ENCODE assay signal across 8 mouse cellular contexts in genomic region chr8:64692651-64693201, GRCm38 (mm10). TPM values are rescaled to one million over a fixed set of nuclear protein-coding genes. Genes with fewer than 3 reads are reported as not detected.
DNase-seq lines count a peak whose midpoint lies in the region; ATAC-seq lines count a peak whose summit lies in the region.

Cpe (minus strand) TSS chr8:64693054.

- H3K27me3 ChIP-seq in embryonic facial prominence, embryonic 15.5 days: no peaks in the 10 kb centered on the region
- H3K27me3 ChIP-seq in limb, embryonic 10.5 days (ENCODE audit: low read depth, poor library complexity, severe bottlenecking): peaks cover 16% of the 10 kb centered on the region
- no peaks in the 10 kb centered on the region for H3K27me3 ChIP-seq in midbrain, embryonic 11.5 days (ENCODE audit: control insufficient read depth, insufficient read depth, low read length)

- peak within 1 kb of the TSS; percentile 84 for H3K27ac ChIP-seq in embryonic facial prominence, embryonic 15.5 days (replicated peaks)
- H3K27ac ChIP-seq in limb, embryonic 10.5 days: peak within 1 kb of the TSS; percentile 96
- peak within 1 kb of the TSS; percentile 97 for H3K27ac ChIP-seq in midbrain, embryonic 11.5 days (ENCODE audit: low read depth, low read length)

- peak within 1 kb of the TSS; percentile 82 for H3K9ac ChIP-seq in embryonic facial prominence, embryonic 15.5 days
- peak within 1 kb of the TSS; percentile 96 for H3K9ac ChIP-seq in midbrain, embryonic 11.5 days (ENCODE audit: low read length)

- H3K4me1 ChIP-seq in embryonic facial prominence, embryonic 15.5 days: peaks cover 15% of the 10 kb centered on the region
- H3K4me1 ChIP-seq in limb, embryonic 10.5 days: peaks cover 7% of the 10 kb centered on the region; the same call in 1 of the 2 replicates
- peaks cover 6% of the 10 kb centered on the region for H3K4me1 ChIP-seq in midbrain, embryonic 11.5 days (ENCODE audit: control insufficient read depth, insufficient read depth, low read length)

- peak; percentile 4 to 14 for DNase-seq in spleen, adult 18-20 months
- DNase-seq in spleen, adult 12 weeks (ENCODE audit: low spot score): no peak
- DNase-seq in heart, adult 9 months (ENCODE audit: low spot score in 2 of 2): peak; percentile 70 to 80
- peak; percentile 50 to 78 for DNase-seq in kidney, adult 8-10 months
- peak; percentile 90 for DNase-seq in limb, embryonic 10.5 days (ENCODE audit: low spot score)
- DNase-seq in midbrain, embryonic 11.5 days (ENCODE audit: low spot score, missing footprints): peak; percentile 97
- peak; percentile 4 to 34 for DNase-seq in spleen, postnatal 10 days (ENCODE audit: low spot score in 2 of 2)

- H3K4me3 ChIP-seq in embryonic facial prominence, embryonic 15.5 days (replicated peaks): peak within 1 kb of the TSS; percentile 70
- H3K4me3 ChIP-seq in limb, embryonic 10.5 days: peak within 1 kb of the TSS; percentile 79
- peak within 1 kb of the TSS; percentile 75 for H3K4me3 ChIP-seq in midbrain, embryonic 11.5 days (ENCODE audit: low read depth, low read length)

- H3K4me2 ChIP-seq in embryonic facial prominence, embryonic 15.5 days (replicated peaks): peak within 1 kb of the TSS; percentile 89
- H3K4me2 ChIP-seq in midbrain, embryonic 11.5 days: peak within 1 kb of the TSS; percentile 64

- WGBS in embryonic facial prominence, embryonic 15.5 days: under 1% methylated on average over 53 of the region's 54 CpGs
- WGBS in limb, embryonic 10.5 days: under 1% methylated on average over 46 of the region's 54 CpGs
- under 1% methylated on average over 54 of the region's 54 CpGs for WGBS in midbrain, embryonic 11.5 days

- ATAC-seq in embryonic facial prominence, embryonic 15.5 days (ENCODE audit: insufficient number of reproducible peaks, low FRiP score, low TSS enrichment, low read depth): peak; percentile 96
- peak; percentile 99 for ATAC-seq in midbrain, embryonic 11.5 days (ENCODE audit: low FRiP score)

- H3K36me3 ChIP-seq in embryonic facial prominence, embryonic 15.5 days: no peaks in the 10 kb centered on the region
- H3K36me3 ChIP-seq in limb, embryonic 10.5 days: no peaks in the 10 kb centered on the region
- H3K36me3 ChIP-seq in midbrain, embryonic 11.5 days (ENCODE audit: control insufficient read depth, insufficient read depth, low read length): no peaks in the 10 kb centered on the region

- no peaks in the 10 kb centered on the region for H3K9me3 ChIP-seq in embryonic facial prominence, embryonic 15.5 days (replicated peaks)
- H3K9me3 ChIP-seq in limb, embryonic 10.5 days (replicated peaks): no peaks in the 10 kb centered on the region
- no peaks in the 10 kb centered on the region for H3K9me3 ChIP-seq in midbrain, embryonic 11.5 days (ENCODE audit: control insufficient read depth, low read length)

RNA-seq across cellular contexts. Expression of gene Cpe, which starts in this region (rescaled TPM):
- 219 and 229 TPM in 2 replicates for polyA plus RNA-seq in embryonic facial prominence, embryonic 15.5 days (2015; fragmentation: Nextera tagmentation; extraction: Ambion mirVana)
- polyA plus RNA-seq in limb, embryonic 10.5 days (2016; fragmentation: Nextera tagmentation; extraction: Ambion mirVana): 53.3 and 76.0 TPM in 2 replicates
- 356 and 390 TPM in 2 replicates for polyA plus RNA-seq in midbrain, embryonic 11.5 days (2014; fragmentation: Nextera tagmentation; extraction: Ambion mirVana)
